Mouse (Mus musculus) C3H10T1/2 (cell line): ENCODE results near the gene Foxa3. TPM values are rescaled to one million over a fixed set of nuclear protein-coding genes. Genes with fewer than 3 reads are reported as not detected.

Experiments
- polyA plus RNA-seq, 2 experiments: library from polyadenylated mRNA; unstranded; fragments of >200 nt; fragmentation: generic; extraction: Trizol; gene quantifications; one replicate each; pipeline ENCODE4 v1.2.1; 2012; ENCODE audit warnings: missing spikeins in 2 of 2

Gene Foxa3
- under 1 TPM; 0.04 to 0.06 TPM for polyA plus RNA-seq

GRCm38 (mm10) chr7:19023357-19023814 is at the start of gene Foxa3:
Gene Foxa3 (minus strand): TSS chr7:19023538.

GRCm38 (mm10) chr7:19054047-19054776 is 30.9 kb upstream of the Foxa3 start, which contains the start of gene Rsph6a:
Gene Rsph6a (plus strand): TSS chr7:19054690.

GRCm38 (mm10) chr7:19024096-19024506 is 763 bp upstream of the Foxa3 start, which contains the start of gene Sympk:
Gene Sympk (plus strand): TSS chr7:19024377.

DNA sequence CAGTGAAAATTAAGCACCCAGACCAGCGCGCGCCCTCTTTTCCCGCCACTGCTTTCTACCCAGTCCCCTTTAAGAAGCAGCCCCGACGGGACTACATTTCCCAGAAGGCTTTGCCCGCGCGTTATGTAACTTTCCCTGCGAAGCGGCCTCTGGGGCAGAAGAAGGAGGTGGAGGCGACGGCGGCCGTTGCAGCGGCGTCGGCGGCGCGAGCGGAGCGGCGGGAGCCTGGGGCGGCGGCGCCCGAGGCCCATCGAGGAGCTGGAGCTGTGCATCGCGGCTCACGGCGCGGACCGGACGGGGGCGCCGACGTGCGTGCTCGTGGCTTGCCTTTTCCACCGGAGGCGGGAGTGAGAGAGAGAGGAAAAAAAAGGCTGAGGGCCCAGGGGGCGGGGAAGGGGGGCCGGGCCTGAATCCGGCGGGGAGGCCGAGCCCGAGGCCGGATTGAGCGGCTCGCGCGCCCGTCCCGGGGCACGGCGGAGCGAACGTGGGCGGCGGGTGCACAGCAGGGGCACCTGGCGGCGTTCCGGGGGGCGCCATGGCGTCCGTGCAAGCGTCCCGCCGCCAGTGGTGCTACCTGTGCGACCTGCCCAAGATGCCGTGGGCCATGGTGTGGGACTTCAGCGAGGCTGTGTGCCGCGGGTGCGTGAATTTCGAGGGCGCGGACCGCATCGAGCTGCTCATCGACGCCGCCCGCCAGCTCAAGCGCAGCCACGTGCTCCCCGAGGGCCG is 19.3 kb downstream of the Foxa3 start, which contains the start of gene Irf2bp1:
Gene Irf2bp1, plus strand, starts transcription at position 143 of the 729 bp plus-strand sequence.

GRCm38 (mm10) chr7:18990601-18991295 is 32.6 kb downstream of the Foxa3 start, which contains the start of gene Mypop:
Gene Mypop (plus strand): TSS chr7:18991245.

DNA sequence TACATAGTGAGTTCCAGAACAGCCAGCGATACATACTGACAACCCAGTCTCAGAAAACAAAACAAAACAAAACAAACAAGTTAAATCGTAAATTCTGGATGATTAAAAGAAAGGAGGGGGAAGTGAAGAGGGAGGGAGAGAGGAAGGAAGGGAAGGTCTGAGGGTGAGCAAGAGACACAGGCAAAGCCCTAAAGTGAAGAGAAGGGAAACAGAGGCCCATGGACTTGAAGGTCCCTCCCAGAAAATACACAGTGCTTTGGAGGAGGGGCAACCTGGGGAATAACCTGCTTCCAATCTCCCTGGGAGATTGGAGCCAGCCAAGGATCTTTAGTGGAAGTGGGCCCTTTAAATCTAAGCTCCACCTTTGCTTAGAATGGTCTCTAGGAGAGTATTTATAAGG is 36.2 kb downstream of the Foxa3 start, which contains the start of gene Nanos2:
Gene Nanos2, plus strand, starts transcription at position 301 of the 400 bp plus-strand sequence.

Other genes starting within 250 kb of the Foxa3 start
- not detected for gene Psg19, start 225.0 kb downstream of the Foxa3 start, polyA plus RNA-seq
- gene Psg17, start 201.9 kb downstream of the Foxa3 start, polyA plus RNA-seq = not detected
- 1 to 10 TPM in 1 of 2 experiments, under 1 TPM in 1; 0.04 to 2.0 TPM for gene Mill2, start 183.6 kb downstream of the Foxa3 start, polyA plus RNA-seq
- gene Pglyrp1, start 152.2 kb downstream of the Foxa3 start, polyA plus RNA-seq = under 1 TPM; 0.11 to 0.40 TPM
- 10 to 100 TPM; 10.0 to 22.1 TPM for gene Ccdc61, start 113.1 kb downstream of the Foxa3 start, polyA plus RNA-seq
- under 1 TPM; 0.04 to 0.15 TPM for gene Nova2, start 97.7 kb downstream of the Foxa3 start, polyA plus RNA-seq
- gene Nanos2, start 36.1 kb downstream of the Foxa3 start, polyA plus RNA-seq = not detected
- 10 to 100 TPM; 12.3 to 25.1 TPM for gene Mypop, start 32.3 kb downstream of the Foxa3 start, polyA plus RNA-seq
- 10 to 100 TPM; 40.5 to 48.4 TPM for gene Irf2bp1, start 19.5 kb downstream of the Foxa3 start, polyA plus RNA-seq
- gene Sympk, start 839 bp upstream of the Foxa3 start, polyA plus RNA-seq = 100 to 1,000 TPM in 1 of 2 experiments, 10 to 100 TPM in 1; 85.0 to 109 TPM
- under 1 TPM; 0.08 to 0.26 TPM for gene Rsph6a, start 31.2 kb upstream of the Foxa3 start, polyA plus RNA-seq
- 10 to 100 TPM; 39.5 to 50.7 TPM for gene Dmwd, start 52.7 kb upstream of the Foxa3 start, polyA plus RNA-seq
- 10 to 100 TPM; 23.1 to 40.3 TPM for gene Dmpk, start 60.3 kb upstream of the Foxa3 start, polyA plus RNA-seq
- gene Six5, start 71.1 kb upstream of the Foxa3 start, polyA plus RNA-seq = 10 to 100 TPM in 1 of 2 experiments, 1 to 10 TPM in 1; 3.1 to 18.0 TPM
- not detected for gene Gm4969, start 94.8 kb upstream of the Foxa3 start, polyA plus RNA-seq
- gene Fbxo46, start 96.3 kb upstream of the Foxa3 start, polyA plus RNA-seq = 1 to 10 TPM; 3.9 to 9.2 TPM
- gene Qpctl, start 125.8 kb upstream of the Foxa3 start, polyA plus RNA-seq = 1 to 10 TPM; 4.7 to 6.0 TPM
- 100 to 1,000 TPM; 214 to 583 TPM for gene Snrpd2, start 126.2 kb upstream of the Foxa3 start, polyA plus RNA-seq
- gene Gipr, start 142.6 kb upstream of the Foxa3 start, polyA plus RNA-seq = under 1 TPM; 0.02 to 0.15 TPM
- under 1 TPM in 1 of 2 experiments, not detected in 1; 0.02 TPM for gene Eml2, start 152.9 kb upstream of the Foxa3 start, polyA plus RNA-seq
- under 1 TPM; 0.05 to 0.14 TPM for gene Gpr4, start 189.0 kb upstream of the Foxa3 start, polyA plus RNA-seq
- gene Opa3, start 204.8 kb upstream of the Foxa3 start, polyA plus RNA-seq = 10 to 100 TPM; 22.3 to 24.0 TPM
- 10 to 100 TPM; 30.1 to 39.1 TPM for gene Vasp, start 248.3 kb upstream of the Foxa3 start, polyA plus RNA-seq